Mouse (Mus musculus) forebrain, embryonic 11.5 days (tissue): Measurements from ENCODE around the gene Cep57l1. TPM values are rescaled to one million over a fixed set of nuclear protein-coding genes. Genes with fewer than 3 reads are reported as not detected.

Source experiments
- ATAC-seq: fragments of 200-750 bp; cut with Nextera tagmentation; replicated peaks from 2 replicates; pipeline ENCODE4 v1.8.0; 2017; ENCODE audit warnings: moderate TSS enrichment; ENCODE audit not compliant: low FRiP score
- DNase-seq: peaks from one replicate; pipeline ENCODE4 v3.0.0-alpha.2; 2017; ENCODE audit warnings: low spot score
- H3K27ac ChIP-seq: fragments of 300-500 bp; sonication (generic); 2 replicates; pipeline ENCODE4 v1.5.1; 2014; ENCODE audit warnings: low read depth, low read length
- H3K27me3 ChIP-seq: fragments of 300-500 bp; sonication (generic); 2 replicates; pipeline ENCODE4 v1.6.1; 2014; ENCODE audit warnings: mild to moderate bottlenecking, low read length, mixed read lengths; ENCODE audit not compliant: control insufficient read depth, insufficient read depth
- H3K36me3 ChIP-seq: fragments of 300-500 bp; sonication (generic); 2 replicates; pipeline ENCODE4 v1.6.1; 2014; ENCODE audit warnings: mild to moderate bottlenecking, low read length, moderate library complexity, mixed read lengths; ENCODE audit not compliant: control insufficient read depth, insufficient read depth
- H3K4me1 ChIP-seq: fragments of 300-500 bp; sonication (generic); replicated peaks from 2 replicates; pipeline ENCODE4 v1.6.1; 2014; ENCODE audit warnings: low read length, mixed read lengths; ENCODE audit not compliant: control insufficient read depth, insufficient read depth
- H3K4me2 ChIP-seq: fragments of 300-500 bp; sonication (generic); 2 replicates; pipeline ENCODE4 v1.6.1; 2014; ENCODE audit warnings: low read depth, mild to moderate bottlenecking, low read length, moderate library complexity, mixed read lengths; ENCODE audit not compliant: severe bottlenecking
- H3K4me3 ChIP-seq: fragments of 300-500 bp; sonication (generic); 2 replicates; pipeline ENCODE4 v1.5.1; 2014; ENCODE audit warnings: low read depth, low read length
- H3K9ac ChIP-seq: fragments of 300-500 bp; sonication (generic); 2 replicates; pipeline ENCODE4 v1.6.1; 2014; ENCODE audit warnings: low read length
- H3K9me3 ChIP-seq: fragments of 300-500 bp; sonication (generic); 2 replicates; pipeline ENCODE4 v1.6.1; 2016; ENCODE audit warnings: low read length, mixed read lengths; ENCODE audit not compliant: control insufficient read depth
- WGBS: fragments of 180-500 bp; shearing (Covaris S2); extraction: QIAGEN DNeasy Blood & Tissue Kit; methylation state at CpG from one replicate; pipeline ENCODE4 v1.1.7; 2014; 5-methylcytosine and 5-hydroxymethylcytosine counted together
- polyA plus RNA-seq: library from polyadenylated mRNA; unstranded; fragments of >200 nt; fragmentation: Nextera tagmentation; extraction: Ambion mirVana; gene quantifications from 2 replicates; pipeline ENCODE4 v1.2.1, GENCODE M21; 2014

Gene Cep57l1
- polyA plus RNA-seq, 1 experiment from 2014 or later, result 25.8 TPM

DNA sequence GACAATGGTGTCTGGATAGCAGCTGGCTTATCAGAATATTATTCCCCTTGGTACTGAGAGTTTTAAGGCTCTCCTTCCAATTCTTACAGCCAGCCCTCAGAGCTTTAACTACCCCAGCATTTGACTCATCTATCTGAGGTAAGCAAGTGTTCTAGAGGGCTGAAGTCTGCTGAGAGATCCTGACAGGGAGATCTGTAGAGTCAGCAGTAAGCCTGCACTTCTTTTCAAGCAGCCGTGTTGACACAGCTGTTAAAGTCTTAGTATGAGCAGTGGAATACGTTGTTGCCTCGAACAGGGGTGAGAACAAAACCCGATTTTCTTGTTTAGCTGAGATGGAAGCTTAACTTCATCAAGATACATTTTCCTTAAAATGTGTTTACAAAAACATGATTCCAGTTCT lies 43.4 kb downstream of the Cep57l1 start:
- no peaks in the 10 kb centered on the region for H3K4me1 ChIP-seq
- no peaks in the 10 kb centered on the region for H3K36me3 ChIP-seq
- no peak overlapping the region for H3K4me3 ChIP-seq
- 85% methylated on average over 4 of the region's 4 CpGs for WGBS
- H3K27ac ChIP-seq, result no peak overlapping the region
- no peak overlapping the region for H3K4me2 ChIP-seq
- ATAC-seq (no peak), DNase-seq (no peak)
- no peak overlapping the region for H3K9ac ChIP-seq
- H3K27me3 ChIP-seq, result no peaks in the 10 kb centered on the region
- no peaks in the 10 kb centered on the region for H3K9me3 ChIP-seq

DNA sequence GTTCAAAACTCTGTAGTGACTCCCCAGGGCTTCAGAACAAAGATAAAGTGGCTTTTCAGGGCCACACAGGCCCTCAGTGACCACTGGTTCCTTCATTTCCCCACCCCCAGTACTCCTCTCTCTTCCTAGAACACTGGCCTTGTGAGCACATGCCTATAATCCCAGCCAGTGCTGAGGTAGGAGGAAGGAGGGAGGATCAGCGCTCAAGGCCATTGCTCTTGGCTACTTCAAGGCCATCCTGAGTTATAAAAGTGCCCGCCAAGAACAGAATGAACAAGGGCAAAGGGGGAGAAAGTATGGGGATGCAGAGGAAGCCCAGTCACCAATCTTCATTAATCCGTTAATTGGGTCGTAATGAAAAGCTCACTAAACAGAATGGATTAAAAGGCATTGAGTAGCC lies 44.1 kb downstream of the Cep57l1 start:
- no peaks in the 10 kb centered on the region for H3K4me1 ChIP-seq
- WGBS, result 87% methylated on average over 4 of the region's 4 CpGs
- H3K4me2 ChIP-seq, result no peak overlapping the region
- no peak overlapping the region for H3K9ac ChIP-seq
- DNase-seq (no peak), ATAC-seq (no peak)
- H3K27me3 ChIP-seq, result no peaks in the 10 kb centered on the region
- H3K36me3 ChIP-seq, result no peaks in the 10 kb centered on the region
- no peaks in the 10 kb centered on the region for H3K9me3 ChIP-seq
- no peak overlapping the region for H3K4me3 ChIP-seq
- no peak overlapping the region for H3K27ac ChIP-seq

GRCm38 (mm10) chr10:41763741-41764385 lies 45.8 kb downstream of the Cep57l1 start:
- WGBS, result 86% methylated on average over 3 of the region's 3 CpGs
- H3K36me3 ChIP-seq, result no peaks in the 10 kb centered on the region
- ATAC-seq (no peak), DNase-seq (no peak)
- no peak overlapping the region for H3K4me2 ChIP-seq
- H3K27me3 ChIP-seq, result no peaks in the 10 kb centered on the region
- H3K9ac ChIP-seq, result no peak overlapping the region
- no peak overlapping the region for H3K27ac ChIP-seq
- H3K9me3 ChIP-seq, result no peaks in the 10 kb centered on the region
- H3K4me3 ChIP-seq, result no peak overlapping the region
- H3K4me1 ChIP-seq, result no peaks in the 10 kb centered on the region

- no peaks in the 10 kb centered on the region for H3K4me1 ChIP-seq
- no peak overlapping the region for H3K4me2 ChIP-seq
- H3K9me3 ChIP-seq, result no peaks in the 10 kb centered on the region
- H3K36me3 ChIP-seq, result no peaks in the 10 kb centered on the region
- no peak overlapping the region for H3K27ac ChIP-seq
- no peaks in the 10 kb centered on the region for H3K27me3 ChIP-seq
- WGBS, result 78% methylated on average over 3 of the region's 3 CpGs
- ATAC-seq (no peak), DNase-seq (no peak)
- no peak overlapping the region for H3K4me3 ChIP-seq
- no peak overlapping the region for H3K9ac ChIP-seq
Observed at GRCm38 (mm10) chr10:41760866-41761265, 48.8 kb downstream of the Cep57l1 start.

DNA sequence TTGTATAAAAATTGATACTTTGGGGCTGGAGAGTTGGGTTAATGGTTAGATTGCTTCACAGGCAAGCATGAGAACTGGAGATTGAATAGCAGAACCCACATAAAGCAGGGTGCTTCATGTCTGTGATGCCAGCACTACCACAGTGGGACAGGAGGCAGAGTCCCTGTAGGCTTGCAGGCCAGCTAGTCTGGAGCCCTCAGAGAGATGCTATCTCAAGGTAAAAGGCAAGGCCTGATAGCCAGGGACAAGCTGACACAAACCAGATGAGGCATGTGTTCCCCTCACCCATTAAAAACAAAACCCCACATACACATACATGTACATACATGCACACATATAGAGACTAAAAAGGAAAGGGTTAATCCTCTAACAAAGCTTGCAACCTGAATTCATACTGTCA lies 51.6 kb downstream of the Cep57l1 start:
- Histone ChIP-seq H3K4me3 (no peak overlapping the region), H3K9ac (no peak overlapping the region), H3K36me3 (no peaks in the 10 kb centered on the region), H3K27me3 (no peaks in the 10 kb centered on the region), H3K27ac (no peak overlapping the region), H3K4me1 (no peaks in the 10 kb centered on the region), H3K4me2 (no peak overlapping the region), H3K9me3 (no peaks in the 10 kb centered on the region)
- DNase-seq (no peak), ATAC-seq (no peak)

GRCm38 (mm10) chr10:41757226-41757625 lies 52.4 kb downstream of the Cep57l1 start:
- no peaks in the 10 kb centered on the region for H3K4me1 ChIP-seq
- H3K4me2 ChIP-seq, result no peak overlapping the region
- no peak overlapping the region for H3K4me3 ChIP-seq
- H3K36me3 ChIP-seq, result no peaks in the 10 kb centered on the region
- ATAC-seq (no peak), DNase-seq (no peak)
- no peaks in the 10 kb centered on the region for H3K27me3 ChIP-seq
- WGBS, result 96% methylated on average over 5 of the region's 5 CpGs
- no peaks in the 10 kb centered on the region for H3K9me3 ChIP-seq
- H3K27ac ChIP-seq, result no peak overlapping the region
- no peak overlapping the region for H3K9ac ChIP-seq

DNA sequence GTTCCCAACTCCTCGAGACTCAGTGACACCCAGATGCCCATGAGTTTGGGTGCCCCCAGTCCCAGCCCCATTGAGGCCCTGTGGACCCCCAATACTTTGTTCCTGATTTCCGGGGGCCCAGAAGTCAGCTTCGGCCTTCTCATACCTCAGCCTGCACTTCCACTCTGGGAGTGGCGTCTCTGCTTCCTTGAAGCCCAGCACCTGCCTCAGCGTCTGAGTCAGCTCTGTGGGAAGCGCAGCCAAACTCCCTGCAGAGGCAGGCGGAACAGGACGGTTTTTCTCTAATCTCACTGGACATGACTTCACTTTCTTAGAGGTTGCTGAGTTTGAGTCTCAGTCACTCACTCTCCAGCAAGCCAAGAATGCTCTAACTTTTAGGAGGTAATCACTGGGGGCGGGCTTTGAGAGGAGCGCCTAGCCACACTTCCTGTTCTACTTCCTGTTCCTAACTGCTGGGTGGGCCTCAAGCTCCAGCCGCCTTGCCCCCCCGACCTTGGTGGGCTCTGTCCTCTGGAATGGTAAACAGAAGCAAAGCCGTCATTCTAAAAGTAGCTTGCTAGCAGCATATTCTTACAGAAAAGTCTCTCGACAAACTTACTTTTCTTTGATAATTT lies 57.7 kb downstream of the Cep57l1 start:
- no peak for ATAC-seq

DNA sequence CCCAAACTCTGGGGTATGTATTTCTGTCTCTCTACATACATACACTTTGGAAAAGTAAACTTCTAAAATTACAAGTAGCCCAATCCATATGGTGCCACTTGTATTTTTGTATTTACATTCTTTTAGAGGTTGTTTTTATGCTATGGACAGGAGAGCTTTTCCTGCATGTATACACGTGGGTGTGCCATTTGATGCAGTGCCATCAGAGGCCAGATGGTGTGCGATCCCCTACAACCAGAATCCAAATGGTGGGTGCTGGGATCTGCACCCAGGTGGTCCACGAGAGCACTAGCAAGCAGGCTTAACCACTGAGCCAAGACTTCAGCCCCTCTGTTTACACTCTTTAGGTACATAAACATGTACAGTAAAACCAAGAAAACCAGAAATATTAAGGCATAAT lies 60.4 kb downstream of the Cep57l1 start:
- 87% methylated on average over 3 of the region's 3 CpGs for WGBS
- Histone ChIP-seq H3K9me3 (no peaks in the 10 kb centered on the region), H3K9ac (no peak overlapping the region), H3K36me3 (no peaks in the 10 kb centered on the region), H3K4me2 (no peak overlapping the region), H3K27me3 (no peaks in the 10 kb centered on the region), H3K4me1 (no peaks in the 10 kb centered on the region), H3K4me3 (no peak overlapping the region), H3K27ac (no peak overlapping the region)
- DNase-seq (no peak), ATAC-seq (no peak)

More for the DNA sequence above, 57.7 kb downstream of the Cep57l1 start:
- DNase-seq, result no peak
- no peaks in the 10 kb centered on the region for H3K4me1 ChIP-seq
- no peak overlapping the region for H3K9ac ChIP-seq
- no peaks in the 10 kb centered on the region for H3K9me3 ChIP-seq
- H3K4me3 ChIP-seq, result no peak overlapping the region
- no peaks in the 10 kb centered on the region for H3K27me3 ChIP-seq
- no peak overlapping the region for H3K27ac ChIP-seq
- 86% methylated on average over 14 of the region's 14 CpGs for WGBS
- H3K4me2 ChIP-seq, result no peak overlapping the region
- H3K36me3 ChIP-seq, result no peaks in the 10 kb centered on the region

DNA sequence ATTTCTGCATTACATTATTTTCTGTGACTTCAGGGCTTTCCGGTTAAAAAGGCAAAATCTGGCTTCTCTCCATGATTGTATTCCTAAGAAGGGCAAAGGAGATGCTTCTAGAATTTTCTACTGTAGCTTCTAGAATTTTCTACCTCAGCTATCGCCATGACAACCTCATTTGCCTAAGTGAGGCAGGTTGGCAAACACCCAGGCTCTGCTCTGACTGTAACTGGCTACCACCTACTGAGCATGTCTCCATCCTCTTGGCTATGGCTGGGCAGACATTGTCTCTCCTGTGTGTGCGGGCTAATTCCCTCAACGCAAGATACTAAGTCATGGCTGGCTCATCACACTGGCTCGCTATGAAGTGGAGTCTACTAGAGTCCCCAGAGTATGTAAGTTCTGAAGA lies 63.1 kb downstream of the Cep57l1 start:
- Histone ChIP-seq H3K27me3 (no peaks in the 10 kb centered on the region), H3K4me3 (no peak overlapping the region), H3K27ac (no peak overlapping the region), H3K4me1 (no peaks in the 10 kb centered on the region), H3K4me2 (no peak overlapping the region), H3K36me3 (no peaks in the 10 kb centered on the region), H3K9ac (no peak overlapping the region), H3K9me3 (no peaks in the 10 kb centered on the region)
- DNase-seq (no peak), ATAC-seq (no peak)
- 97% methylated on average over 5 of the region's 5 CpGs for whole genome bisulfite sequencing
